Mouse (Mus musculus) forebrain, embryonic 15.5 days (tissue): ENCODE measurements around the gene Col8a1. TPM values are rescaled to one million over a fixed set of nuclear protein-coding genes. Genes with fewer than 3 reads are reported as not detected.
A peak's percentile ranks its signal among the peaks of the same experiment; 100 is the strongest.

Experiments
- ATAC-seq: fragments of 200-750 bp; cut with Nextera tagmentation; replicated peaks from 2 replicates; pipeline ENCODE4 v1.8.0; 2017; ENCODE audit warnings: mild to moderate bottlenecking, moderate TSS enrichment, moderate library complexity
- H3K27ac ChIP-seq: fragments of 300-500 bp; sonication (generic); replicated peaks from 2 replicates; pipeline ENCODE4 v1.5.1; 2015; ENCODE audit warnings: mild to moderate bottlenecking, inconsistent platforms
- H3K27me3 ChIP-seq: fragments of 300-500 bp; sonication (generic); 2 replicates; pipeline ENCODE4 v1.6.1; 2015; ENCODE audit warnings: inconsistent platforms
- H3K36me3 ChIP-seq: fragments of 300-500 bp; sonication (generic); 2 replicates; pipeline ENCODE4 v1.6.1; 2015; ENCODE audit warnings: mild to moderate bottlenecking, inconsistent platforms
- H3K4me1 ChIP-seq: fragments of 300-500 bp; sonication (generic); 2 replicates; pipeline ENCODE4 v1.6.1; 2015; ENCODE audit warnings: inconsistent platforms
- H3K4me2 ChIP-seq: fragments of 300-500 bp; sonication (generic); replicated peaks from 2 replicates; pipeline ENCODE4 v1.6.1; 2015; ENCODE audit warnings: mild to moderate bottlenecking, inconsistent platforms
- H3K4me3 ChIP-seq: fragments of 300-500 bp; sonication (generic); 2 replicates; pipeline ENCODE4 v1.5.1; 2015; ENCODE audit warnings: mild to moderate bottlenecking, inconsistent platforms
- H3K9ac ChIP-seq: fragments of 300-500 bp; sonication (generic); replicated peaks from 2 replicates; pipeline ENCODE4 v1.6.1; 2015; ENCODE audit warnings: mild to moderate bottlenecking, inconsistent platforms
- H3K9me3 ChIP-seq: fragments of 300-500 bp; sonication (generic); 2 replicates; pipeline ENCODE4 v1.6.1; 2016; ENCODE audit warnings: inconsistent platforms
- WGBS: fragments of 180-500 bp; shearing (Covaris S2); methylation state at CpG from one replicate; pipeline ENCODE4 v1.1.7; 2015; ENCODE audit warnings: mixed read lengths; 5-methylcytosine and 5-hydroxymethylcytosine counted together
- polyA plus RNA-seq: library from polyadenylated mRNA; unstranded; fragments of >200 nt; fragmentation: Nextera tagmentation; extraction: Ambion mirVana; gene quantifications from 2 replicates; pipeline ENCODE4 v1.2.1, GENCODE M21; 2015

Col8a1 gene
- polyA plus RNA-seq = 1.1 and 6.0 TPM in 2 replicates

DNA sequence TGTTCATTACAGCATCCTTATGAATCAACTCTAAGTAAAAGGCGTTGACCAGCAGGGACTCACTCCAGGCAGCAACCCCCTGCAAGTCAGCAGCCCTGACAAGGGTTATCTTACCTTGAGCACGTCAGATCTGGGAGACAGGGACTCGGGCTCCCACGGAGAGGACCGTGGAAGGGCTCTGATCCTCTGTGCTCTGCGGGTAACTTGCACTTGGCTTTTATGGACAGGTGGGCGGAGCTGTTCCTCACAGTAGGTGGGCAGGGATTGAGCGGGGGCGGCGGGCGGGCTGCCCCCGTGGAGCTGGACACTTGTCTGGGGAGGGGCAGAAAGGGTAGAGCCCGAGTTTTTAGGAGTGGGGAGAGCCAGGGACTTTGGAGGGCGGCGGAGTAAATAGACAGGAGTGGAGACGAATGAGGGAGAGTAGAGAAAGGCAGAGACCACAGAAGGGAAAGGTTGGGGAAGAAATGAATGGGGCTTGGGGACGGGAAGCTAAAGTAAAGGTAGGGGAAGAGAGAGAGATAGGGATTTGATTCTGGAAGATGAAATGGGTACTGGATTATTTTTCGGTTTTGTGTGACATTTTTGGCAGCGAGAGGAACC lies at the start of gene Col8a1:
TSS of gene Col8a1 (minus strand) at position 212 of the 600 bp plus-strand sequence.
- peaks cover 9% of the 10 kb centered on the region for H3K4me1 ChIP-seq
- peak within 1 kb of the TSS; percentile 37 for H3K4me3 ChIP-seq
- H3K9ac ChIP-seq = peak within 1 kb of the TSS; percentile 41
- ATAC-seq = peak; percentile 53; the same call in 1 of the 2 replicates
- H3K36me3 ChIP-seq = no peaks in the 10 kb centered on the region
- H3K9me3 ChIP-seq = no peaks in the 10 kb centered on the region
- H3K4me2 ChIP-seq = peak within 1 kb of the TSS; percentile 54
- no peak within 1 kb of the TSS for H3K27ac ChIP-seq
- no peaks in the 10 kb centered on the region for H3K27me3 ChIP-seq
- 3% methylated on average over 19 of the region's 19 CpGs for WGBS

DNA sequence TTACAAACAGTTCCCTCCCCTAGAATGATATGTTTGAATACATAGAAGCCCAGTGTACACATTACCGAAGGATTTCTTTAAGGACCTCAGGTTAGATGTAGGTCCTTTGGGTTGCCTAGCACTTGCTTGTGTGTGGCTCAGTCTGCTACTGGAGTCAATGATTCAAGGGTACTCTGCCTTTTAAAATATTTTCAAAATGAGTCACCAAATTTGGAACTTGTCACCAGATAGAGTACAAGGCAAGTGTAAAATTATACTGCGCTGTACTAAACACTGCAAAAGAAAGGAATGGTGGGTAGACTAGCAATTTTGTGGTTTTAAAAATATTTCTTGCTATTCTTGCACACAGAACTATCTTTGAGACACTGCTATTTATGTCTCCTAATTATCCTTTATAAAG lies 47.3 kb upstream of the Col8a1 start:
- H3K4me2 ChIP-seq = no peak overlapping the region
- no peak overlapping the region for H3K9ac ChIP-seq
- WGBS = over 99% methylated on average over 2 of the region's 2 CpGs
- no peak overlapping the region for H3K27ac ChIP-seq
- no peaks in the 10 kb centered on the region for H3K36me3 ChIP-seq
- H3K4me1 ChIP-seq = no peaks in the 10 kb centered on the region
- H3K9me3 ChIP-seq = no peaks in the 10 kb centered on the region
- no peak overlapping the region for H3K4me3 ChIP-seq
- ATAC-seq = no peak
- H3K27me3 ChIP-seq = no peaks in the 10 kb centered on the region

DNA sequence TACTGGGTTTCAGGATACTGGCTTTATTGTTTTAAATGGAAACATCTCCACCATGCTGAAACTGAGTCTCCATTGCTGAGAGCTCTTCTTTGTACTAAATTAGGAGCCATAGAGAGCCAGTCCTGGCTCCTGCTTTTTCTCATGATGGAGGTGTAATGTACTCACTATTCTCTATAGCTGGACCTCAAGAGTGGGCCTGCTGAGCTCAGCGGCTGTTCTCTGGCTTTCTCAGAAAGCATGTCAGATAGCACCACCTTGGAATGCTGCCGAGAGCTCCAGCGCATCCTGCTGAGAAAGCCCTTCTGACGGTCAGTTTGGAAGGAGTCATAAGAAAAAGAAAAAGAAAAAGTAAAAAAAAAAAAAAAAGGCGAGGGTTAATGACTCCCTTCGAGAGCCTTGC lies 41.8 kb upstream of the Col8a1 start:
- Histone ChIP-seq H3K36me3 (no peaks in the 10 kb centered on the region), H3K4me3 (no peak overlapping the region), H3K9me3 (no peaks in the 10 kb centered on the region), H3K4me2 (no peak overlapping the region), H3K4me1 (no peaks in the 10 kb centered on the region), H3K27ac (no peak overlapping the region), H3K27me3 (no peaks in the 10 kb centered on the region), H3K9ac (no peak overlapping the region)
- 64% methylated on average over 6 of the region's 6 CpGs for WGBS
- no peak for ATAC-seq

DNA sequence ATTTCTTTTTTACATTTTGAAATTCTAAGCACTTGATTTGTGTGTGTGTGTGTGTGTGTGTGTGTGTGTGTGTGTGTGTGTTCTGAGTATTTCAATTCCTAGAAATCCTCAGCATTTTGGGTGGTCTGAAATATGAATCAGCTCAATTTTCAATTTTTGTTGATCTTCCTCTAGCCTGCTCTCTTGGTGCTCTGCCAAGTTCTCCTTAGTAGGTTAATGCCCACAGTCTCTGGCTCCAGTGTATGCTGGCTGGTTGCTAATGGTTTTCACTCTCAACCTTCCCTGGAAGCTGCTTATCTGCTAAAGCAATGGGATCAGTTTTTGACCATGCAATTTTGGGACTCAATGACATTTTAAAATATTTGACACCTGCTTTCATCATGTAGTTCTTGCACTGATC lies 24.5 kb upstream of the Col8a1 start:
- no peak overlapping the region for H3K27ac ChIP-seq
- no peaks in the 10 kb centered on the region for H3K4me1 ChIP-seq
- H3K9me3 ChIP-seq = no peaks in the 10 kb centered on the region
- no peaks in the 10 kb centered on the region for H3K36me3 ChIP-seq
- H3K9ac ChIP-seq = no peak overlapping the region
- ATAC-seq = no peak
- H3K27me3 ChIP-seq = no peaks in the 10 kb centered on the region
- no peak overlapping the region for H3K4me2 ChIP-seq
- H3K4me3 ChIP-seq = no peak overlapping the region

DNA sequence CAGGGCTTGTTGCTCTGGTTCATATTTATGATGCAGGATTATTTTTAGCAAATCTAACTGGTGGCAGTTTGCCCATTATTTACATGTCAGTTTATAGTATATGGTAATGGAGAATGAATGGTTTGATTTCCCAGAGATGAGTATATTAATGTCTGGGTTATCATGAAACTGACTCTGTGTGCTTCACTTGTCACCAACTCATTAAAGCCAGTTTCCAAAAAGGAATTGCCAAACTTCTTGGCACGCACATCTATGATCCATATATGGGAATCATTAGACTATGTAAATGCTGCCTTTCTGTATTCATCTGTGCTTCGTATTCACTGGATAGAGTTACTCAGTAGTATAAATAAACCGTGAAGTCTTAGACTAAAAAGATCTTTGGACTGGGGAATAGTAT lies 11.1 kb upstream of the Col8a1 start:
- peak; percentile 53; the same call in 1 of the 2 replicates for ATAC-seq
- Histone ChIP-seq H3K27ac (no peak overlapping the region), H3K4me2 (no peak overlapping the region), H3K9me3 (no peaks in the 10 kb centered on the region), H3K4me1 (no peaks in the 10 kb centered on the region), H3K9ac (no peak overlapping the region), H3K4me3 (no peak overlapping the region), H3K36me3 (no peaks in the 10 kb centered on the region), H3K27me3 (no peaks in the 10 kb centered on the region)
- 65% methylated on average over 3 of the region's 3 CpGs for WGBS

DNA sequence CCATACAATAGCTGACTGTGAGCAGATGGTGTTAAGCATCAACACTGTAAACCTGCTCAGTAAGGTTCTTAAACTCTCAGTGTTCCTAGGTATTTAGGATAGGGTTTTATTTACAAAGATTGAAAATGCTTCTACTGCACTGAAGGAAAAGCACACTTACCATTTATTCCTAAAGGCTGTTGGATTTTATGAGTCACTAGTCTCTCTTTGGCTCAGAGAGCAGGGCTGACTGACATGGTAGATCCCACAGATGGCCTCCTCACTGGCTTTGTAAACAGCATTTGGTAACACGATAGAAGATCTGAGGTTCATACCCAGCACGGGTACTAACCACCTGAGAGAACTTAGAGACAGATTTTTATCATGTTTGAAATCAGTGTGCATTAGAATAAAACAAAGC lies 5.3 kb upstream of the Col8a1 start:
- ATAC-seq = no peak
- Histone ChIP-seq H3K27me3 (no peaks in the 10 kb centered on the region), H3K27ac (no peak overlapping the region), H3K9ac (no peak overlapping the region), H3K4me1 (peaks cover 4% of the 10 kb centered on the region), H3K4me3 (no peak overlapping the region), H3K4me2 (no peak overlapping the region), H3K36me3 (no peaks in the 10 kb centered on the region), H3K9me3 (no peaks in the 10 kb centered on the region)
- WGBS = 73% methylated on average over 2 of the region's 2 CpGs

DNA sequence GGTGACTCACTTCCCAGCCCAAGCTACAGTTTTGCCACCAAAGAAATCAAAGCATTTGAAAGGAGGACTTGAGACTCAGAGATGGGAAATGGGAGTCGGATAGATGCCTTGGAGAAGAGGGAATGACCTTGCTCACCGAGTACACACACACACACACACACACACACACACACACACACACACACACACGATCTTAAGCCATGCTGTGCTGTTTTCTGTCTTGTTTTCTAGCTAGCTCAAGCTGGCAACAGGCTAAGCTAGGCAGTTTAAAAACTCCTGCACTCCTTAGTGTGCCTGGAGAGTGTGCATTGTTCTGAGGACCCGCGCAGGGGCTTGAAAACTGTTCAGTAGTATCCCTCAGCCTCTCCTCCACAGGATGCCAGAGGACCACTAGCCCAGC lies 1.2 kb upstream of the Col8a1 start:
- peak; percentile 35; the same call in 1 of the 2 replicates for ATAC-seq
- WGBS = 36% methylated on average over 5 of the region's 5 CpGs

DNA sequence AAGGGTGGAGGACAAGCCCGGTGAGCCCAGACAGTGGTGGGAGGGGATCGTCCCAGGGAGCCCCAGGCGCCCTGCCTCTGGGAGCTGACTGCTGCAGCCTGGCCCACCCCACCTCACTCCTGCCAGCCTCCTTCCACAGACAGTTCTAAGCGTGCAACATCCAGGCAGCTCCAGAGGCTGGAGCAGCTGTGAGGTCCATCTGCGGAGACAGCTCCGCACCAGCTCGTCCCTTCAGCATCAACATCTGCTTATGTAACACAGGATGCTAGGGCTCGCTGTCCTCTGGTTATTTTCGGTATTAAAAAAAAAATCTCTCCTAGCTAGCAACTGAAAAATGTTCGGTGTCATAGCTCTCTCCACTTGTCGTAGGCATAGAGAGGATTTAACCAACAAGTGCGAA lies 704 bp upstream of the Col8a1 start:
- H3K27ac ChIP-seq = no peak overlapping the region
- H3K27me3 ChIP-seq = no peaks in the 10 kb centered on the region
- peak overlapping the region; percentile 41 for H3K9ac ChIP-seq
- WGBS = 28% methylated on average over 12 of the region's 12 CpGs
- H3K4me2 ChIP-seq = peak overlapping the region; percentile 54
- H3K4me1 ChIP-seq = peaks cover 9% of the 10 kb centered on the region
- H3K36me3 ChIP-seq = no peaks in the 10 kb centered on the region
- peak; percentile 85 for ATAC-seq
- no peaks in the 10 kb centered on the region for H3K9me3 ChIP-seq
- peak overlapping the region; percentile 37 for H3K4me3 ChIP-seq

More for the DNA sequence above, 1.2 kb upstream of the Col8a1 start:
- Histone ChIP-seq H3K36me3 (no peaks in the 10 kb centered on the region), H3K9ac (no peak overlapping the region), H3K27me3 (no peaks in the 10 kb centered on the region), H3K4me1 (peaks cover 9% of the 10 kb centered on the region), H3K9me3 (no peaks in the 10 kb centered on the region), H3K4me3 (no peak overlapping the region), H3K4me2 (peak overlapping the region; percentile 54), H3K27ac (no peak overlapping the region)

DNA sequence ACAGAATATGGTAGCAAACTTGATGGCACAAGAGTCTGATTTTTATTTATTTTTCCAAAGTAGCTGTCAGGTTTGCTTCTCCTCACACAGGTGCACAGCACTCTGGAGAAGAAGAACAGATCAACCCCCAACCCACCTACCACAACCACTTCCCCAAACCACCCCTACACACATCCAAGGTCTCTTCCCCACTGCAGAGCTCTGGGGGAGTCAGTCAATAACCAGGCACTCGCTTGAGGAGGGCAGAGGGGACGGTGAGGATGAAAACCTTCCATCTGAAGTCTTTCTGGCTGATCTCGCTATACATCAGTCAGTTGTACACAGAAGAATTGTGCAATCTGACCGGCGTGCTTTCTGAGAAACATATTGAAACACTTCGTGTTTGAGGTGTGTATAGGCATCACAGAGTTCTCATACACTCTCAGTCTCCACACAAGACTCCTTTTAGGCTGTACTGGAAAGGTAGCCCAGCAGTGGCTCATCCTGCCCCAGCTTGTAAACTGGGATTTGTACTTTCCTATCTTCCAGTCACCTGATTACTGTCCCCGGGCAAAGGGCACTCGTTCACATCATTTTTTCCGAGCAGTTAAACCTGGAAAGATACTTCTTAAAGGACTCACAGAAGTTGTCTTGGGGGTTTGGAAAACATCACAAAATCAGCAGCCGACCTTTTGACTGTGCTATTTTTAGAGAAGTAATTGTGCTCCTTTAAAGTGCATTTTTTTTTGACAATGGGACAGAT lies 827 bp downstream of the Col8a1 start:
- 59% methylated on average over 10 of the region's 10 CpGs for WGBS
- no peaks in the 10 kb centered on the region for H3K9me3 ChIP-seq
- no peak overlapping the region for H3K4me2 ChIP-seq
- ATAC-seq = no peak
- no peak overlapping the region for H3K27ac ChIP-seq
- no peaks in the 10 kb centered on the region for H3K27me3 ChIP-seq
- no peak overlapping the region for H3K9ac ChIP-seq
- H3K4me3 ChIP-seq = no peak overlapping the region
- H3K4me1 ChIP-seq = peaks cover 9% of the 10 kb centered on the region
- no peaks in the 10 kb centered on the region for H3K36me3 ChIP-seq

DNA sequence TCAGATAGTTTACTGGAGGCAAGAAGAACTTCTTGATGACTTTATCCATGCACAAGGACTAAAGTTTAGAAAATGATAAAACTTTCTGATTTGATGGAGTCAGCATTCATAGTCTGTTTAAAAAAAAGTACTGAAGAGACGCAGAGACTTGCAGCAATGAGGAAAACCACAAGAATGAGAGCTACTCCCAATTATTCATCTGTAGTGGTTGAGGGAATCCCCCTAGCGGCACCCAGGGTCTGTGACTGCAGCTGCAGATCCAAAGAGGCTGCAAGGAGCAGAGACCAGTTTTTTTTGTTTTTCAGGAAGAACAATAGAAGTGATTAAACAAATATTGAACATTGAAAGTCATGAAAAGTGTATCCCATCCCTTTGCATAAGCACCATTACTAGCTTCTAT lies 4.0 kb downstream of the Col8a1 start:
- H3K9me3 ChIP-seq = no peaks in the 10 kb centered on the region
- ATAC-seq = no peak
- H3K4me2 ChIP-seq = no peak overlapping the region
- H3K27ac ChIP-seq = no peak overlapping the region
- whole genome bisulfite sequencing = 59% methylated on average over 2 of the region's 2 CpGs
- H3K36me3 ChIP-seq = no peaks in the 10 kb centered on the region
- H3K9ac ChIP-seq = no peak overlapping the region
- peaks cover 9% of the 10 kb centered on the region for H3K4me1 ChIP-seq
- no peaks in the 10 kb centered on the region for H3K27me3 ChIP-seq
- no peak overlapping the region for H3K4me3 ChIP-seq

DNA sequence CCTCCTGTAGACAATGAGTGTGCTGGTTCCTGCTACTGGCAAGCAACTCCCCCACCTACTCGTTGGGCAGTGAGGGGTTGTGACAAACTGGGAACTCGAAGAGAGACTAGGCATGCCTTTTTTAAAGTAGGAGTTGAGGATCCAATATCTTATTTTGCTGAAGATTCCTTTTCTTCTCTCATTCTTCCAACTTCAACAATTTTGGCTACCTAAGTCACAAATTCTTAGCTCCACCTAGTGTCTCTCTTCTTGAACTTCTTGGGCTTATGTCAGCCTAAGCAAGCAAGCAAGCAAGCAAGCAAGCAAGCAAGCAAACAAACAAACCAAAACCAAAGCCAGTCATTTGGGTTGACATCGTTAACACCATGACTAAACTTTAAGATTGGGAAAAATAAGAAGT lies 6.4 kb downstream of the Col8a1 start:
- no peak for ATAC-seq
- Histone ChIP-seq H3K9me3 (no peaks in the 10 kb centered on the region), H3K4me2 (no peak overlapping the region), H3K36me3 (no peaks in the 10 kb centered on the region), H3K4me1 (no peaks in the 10 kb centered on the region), H3K27ac (no peak overlapping the region), H3K9ac (no peak overlapping the region), H3K4me3 (no peak overlapping the region), H3K27me3 (no peaks in the 10 kb centered on the region)
- WGBS = 75% methylated on average over 3 of the region's 3 CpGs

DNA sequence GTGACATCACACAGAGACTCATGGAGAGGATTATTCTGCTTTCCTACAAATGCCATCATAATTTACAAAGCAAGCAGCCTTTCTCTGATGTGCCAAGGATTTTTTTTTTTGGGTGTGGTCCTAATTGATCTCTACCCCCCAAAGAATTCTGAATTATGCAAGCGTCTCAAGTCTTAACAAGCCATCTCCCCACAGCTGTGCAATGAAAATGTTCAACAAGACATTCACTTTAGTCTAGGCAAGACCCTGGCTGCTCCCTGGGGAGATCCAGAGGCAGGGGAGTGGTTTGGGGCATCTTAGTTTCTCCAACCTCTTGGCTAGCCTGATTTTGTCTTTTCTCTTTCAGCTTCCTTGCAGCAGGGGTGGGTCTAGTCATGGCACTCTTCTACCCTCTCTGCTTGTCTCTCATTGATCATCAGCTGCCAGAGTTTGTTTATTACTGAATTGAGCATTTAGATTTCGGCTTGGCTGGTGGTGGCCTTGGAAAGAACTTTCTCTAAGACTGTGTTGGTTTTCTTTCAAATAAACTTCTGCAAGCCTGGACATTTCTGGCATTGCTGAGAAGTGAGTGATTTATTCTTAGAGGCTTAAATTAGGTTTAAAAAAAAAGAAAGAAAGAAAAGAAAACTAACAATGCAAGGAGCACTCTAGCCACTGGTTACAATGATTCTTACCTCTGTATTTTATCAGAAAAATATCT lies 7.0 kb downstream of the Col8a1 start:
- WGBS = 78% methylated on average over 2 of the region's 2 CpGs
- Histone ChIP-seq H3K9me3 (no peaks in the 10 kb centered on the region), H3K9ac (no peak overlapping the region), H3K4me1 (no peaks in the 10 kb centered on the region), H3K27me3 (no peaks in the 10 kb centered on the region), H3K4me3 (no peak overlapping the region), H3K4me2 (no peak overlapping the region), H3K36me3 (no peaks in the 10 kb centered on the region), H3K27ac (no peak overlapping the region)
- ATAC-seq = no peak
